Mouse (Mus musculus) kidney, postnatal 0 days (tissue): ENCODE data around the gene Efcc1. TPM values are rescaled to one million over a fixed set of nuclear protein-coding genes. Genes with fewer than 3 reads are reported as not detected.

ENCODE experiments used
- ATAC-seq: fragments of 200-750 bp; cut with Nextera tagmentation; replicated peaks from 2 replicates; pipeline ENCODE4 v1.8.0; 2017; ENCODE audit warnings: low read depth, moderate number of reproducible peaks, moderate TSS enrichment, moderate library complexity; ENCODE audit not compliant: low FRiP score
- DNase-seq: peaks from one replicate; pipeline ENCODE4 v3.0.0-alpha.2; 2016; ENCODE audit warnings: low spot score
- H3K27ac ChIP-seq: fragments of 300-500 bp; sonication (generic); 2 replicates; pipeline ENCODE4 v1.5.1; 2014; ENCODE audit warnings: mild to moderate bottlenecking
- H3K27me3 ChIP-seq: fragments of 300-500 bp; sonication (generic); 2 replicates; pipeline ENCODE4 v1.6.1; 2014; ENCODE audit warnings: low read length, mixed read lengths; ENCODE audit not compliant: insufficient read depth
- H3K36me3 ChIP-seq: fragments of 300-500 bp; sonication (generic); 2 replicates; pipeline ENCODE4 v1.6.1; 2014; ENCODE audit warnings: low read length, mixed read lengths; ENCODE audit not compliant: insufficient read depth
- H3K4me1 ChIP-seq: fragments of 300-500 bp; sonication (generic); replicated peaks from 2 replicates; pipeline ENCODE4 v1.6.1; 2014; ENCODE audit warnings: antibody characterized with exemption, low read length, mixed read lengths; ENCODE audit not compliant: insufficient read depth
- H3K4me2 ChIP-seq: fragments of 300-500 bp; sonication (generic); 2 replicates; pipeline ENCODE4 v1.6.1; 2014; ENCODE audit warnings: mild to moderate bottlenecking, low read length, moderate library complexity, mixed read lengths
- H3K4me3 ChIP-seq: fragments of 300-500 bp; sonication (generic); replicated peaks from 2 replicates; pipeline ENCODE4 v1.5.1; 2014; ENCODE audit warnings: low read depth, low read length
- H3K9ac ChIP-seq: fragments of 300-500 bp; sonication (generic); 2 replicates; pipeline ENCODE4 v1.6.1; 2014; ENCODE audit warnings: low read depth, low read length
- H3K9me3 ChIP-seq: fragments of 300-500 bp; sonication (generic); replicated peaks from 2 replicates; pipeline ENCODE4 v1.6.1; 2016; ENCODE audit warnings: low read length, inconsistent platforms, mixed read lengths
- CTCF ChIP-seq: IDR thresholded peaks from 2 replicates; pipeline ENCODE4 v1.5.1; 2016; ENCODE audit warnings: antibody characterized with exemption, low read depth, mild to moderate bottlenecking, moderate library complexity
- WGBS: fragments of 180-500 bp; shearing (Covaris S2); extraction: QIAGEN DNeasy Blood & Tissue Kit; methylation state at CpG from one replicate; pipeline ENCODE4 v1.1.7; 2014; 5-methylcytosine and 5-hydroxymethylcytosine counted together
- polyA plus RNA-seq: library from polyadenylated mRNA; unstranded; fragments of >200 nt; fragmentation: Nextera tagmentation; extraction: Ambion mirVana; gene quantifications from 2 replicates; pipeline ENCODE4 v1.2.1, GENCODE M21; 2015

The Efcc1 gene
- polyA plus RNA-seq, 1 experiment from 2014 or later = 2.0 TPM

DNA sequence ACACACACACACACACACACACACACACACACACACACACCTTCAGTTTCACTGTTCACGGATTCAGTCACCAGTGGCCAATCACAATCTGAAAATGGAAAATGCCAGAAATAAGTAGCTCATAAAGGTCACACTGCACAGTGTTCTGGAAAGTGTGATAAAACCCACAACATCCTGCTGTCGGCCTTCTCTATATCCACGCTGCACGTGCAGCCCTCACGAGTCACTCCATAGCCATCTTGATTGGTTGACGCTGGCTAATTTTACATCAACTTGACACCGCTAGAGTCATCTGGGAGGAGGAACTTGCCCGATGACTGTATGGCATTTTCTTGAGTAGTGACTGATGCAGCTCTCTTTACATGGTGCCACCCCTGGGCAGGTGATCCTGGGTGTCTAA is 11.3 kb downstream of the Efcc1 start:
- no peak overlapping the region for H3K4me3 ChIP-seq
- no peak overlapping the region for H3K9ac ChIP-seq
- H3K36me3 ChIP-seq = no peaks in the 10 kb centered on the region
- 92% methylated on average over 8 of the region's 8 CpGs for WGBS
- no peak overlapping the region for H3K27ac ChIP-seq
- no peak overlapping the region for H3K4me2 ChIP-seq
- H3K4me1 ChIP-seq = no peaks in the 10 kb centered on the region
- no peak for TF ChIP-seq CTCF
- DNase-seq = no peak
- no peak for ATAC-seq
- no peaks in the 10 kb centered on the region for H3K27me3 ChIP-seq
- no peaks in the 10 kb centered on the region for H3K9me3 ChIP-seq

GRCm38 (mm10) chr6:87742804-87743203 is 12.1 kb downstream of the Efcc1 start:
- Histone ChIP-seq H3K36me3 (no peaks in the 10 kb centered on the region), H3K4me3 (no peak overlapping the region), H3K27ac (no peak overlapping the region), H3K4me2 (no peak overlapping the region), H3K9ac (no peak overlapping the region), H3K9me3 (no peaks in the 10 kb centered on the region), H3K27me3 (no peaks in the 10 kb centered on the region), H3K4me1 (no peaks in the 10 kb centered on the region)
- no peak; the same call in 1 of the 2 replicates for ATAC-seq
- 69% methylated on average over 5 of the region's 5 CpGs for WGBS
- TF ChIP-seq CTCF = peak; percentile 40; the same call in 1 of the 2 replicates
- DNase-seq = no peak

DNA sequence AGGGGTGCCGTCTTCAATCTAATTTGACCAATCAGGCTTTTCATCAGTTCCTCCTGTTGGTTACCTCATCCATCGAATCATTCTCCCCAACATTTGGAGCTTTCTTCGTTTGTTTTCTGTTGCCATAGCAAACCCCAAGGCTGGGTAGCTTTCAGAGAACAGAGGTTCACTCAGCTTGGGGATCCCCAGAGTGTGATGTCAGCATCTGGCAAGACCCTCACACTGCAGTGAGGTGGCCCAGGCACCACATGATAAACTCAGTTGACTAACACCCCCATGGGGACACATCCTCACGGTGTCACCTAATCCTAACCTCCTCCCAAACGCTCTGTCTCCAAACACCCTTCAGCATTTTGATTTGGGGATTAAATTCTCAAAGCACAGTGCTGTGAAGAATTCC is 12.6 kb downstream of the Efcc1 start:
- TF ChIP-seq CTCF = no peak
- Histone ChIP-seq H3K36me3 (no peaks in the 10 kb centered on the region), H3K9ac (no peak overlapping the region), H3K4me3 (no peak overlapping the region), H3K4me1 (no peaks in the 10 kb centered on the region), H3K4me2 (no peak overlapping the region), H3K9me3 (no peaks in the 10 kb centered on the region), H3K27ac (no peak overlapping the region), H3K27me3 (no peaks in the 10 kb centered on the region)
- no peak for DNase-seq
- whole genome bisulfite sequencing = 75% methylated on average over 5 of the region's 5 CpGs
- ATAC-seq = no peak

GRCm38 (mm10) chr6:87744632-87745031 is 14.0 kb downstream of the Efcc1 start:
- DNase-seq (no peak), ATAC-seq (no peak)
- Histone ChIP-seq H3K4me2 (no peak overlapping the region), H3K36me3 (no peaks in the 10 kb centered on the region), H3K4me3 (no peak overlapping the region), H3K9me3 (no peaks in the 10 kb centered on the region), H3K27ac (no peak overlapping the region), H3K4me1 (no peaks in the 10 kb centered on the region), H3K9ac (no peak overlapping the region), H3K27me3 (no peaks in the 10 kb centered on the region)
- no peak for TF ChIP-seq CTCF
- WGBS = 85% methylated on average over 3 of the region's 3 CpGs

DNA sequence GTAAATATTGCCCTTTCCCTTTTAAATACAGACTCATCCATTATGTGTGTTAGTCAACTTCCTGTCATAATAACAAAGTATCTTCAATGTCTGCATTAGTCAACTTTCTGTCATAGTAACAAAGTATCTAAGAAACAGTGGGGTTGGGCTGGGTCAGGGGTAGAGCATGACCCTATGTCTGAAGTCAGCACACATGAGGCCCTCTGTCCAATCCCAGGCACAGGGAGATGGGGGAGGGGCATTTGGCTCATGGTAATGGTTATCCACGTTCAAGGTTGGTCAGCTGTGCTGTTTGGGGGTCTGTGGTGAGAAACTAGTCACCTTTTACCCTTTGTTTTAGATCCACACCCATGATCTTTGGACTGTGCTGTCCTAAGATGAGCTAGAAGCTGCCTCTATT is 14.6 kb downstream of the Efcc1 start:
- Histone ChIP-seq H3K9ac (no peak overlapping the region), H3K27me3 (no peaks in the 10 kb centered on the region), H3K36me3 (no peaks in the 10 kb centered on the region), H3K9me3 (no peaks in the 10 kb centered on the region), H3K27ac (peak overlapping the region; percentile 10; the same call in 1 of the 2 replicates), H3K4me1 (no peaks in the 10 kb centered on the region), H3K4me3 (no peak overlapping the region), H3K4me2 (no peak overlapping the region)
- WGBS = 23% methylated on average over 1 of the region's 1 CpGs
- no peak for ATAC-seq
- TF ChIP-seq CTCF = no peak
- DNase-seq = peak; percentile 32

- no peak overlapping the region for H3K4me2 ChIP-seq
- H3K27me3 ChIP-seq = no peaks in the 10 kb centered on the region
- 37% methylated on average over 3 of the region's 3 CpGs for WGBS
- TF ChIP-seq CTCF = no peak
- H3K9me3 ChIP-seq = no peaks in the 10 kb centered on the region
- 0 out of 2 replicates have a peak overlapping the region, but pooled peaks have one; percentile 1 for H3K27ac ChIP-seq
- no peak for ATAC-seq
- H3K9ac ChIP-seq = no peak overlapping the region
- no peaks in the 10 kb centered on the region for H3K4me1 ChIP-seq
- no peaks in the 10 kb centered on the region for H3K36me3 ChIP-seq
- no peak overlapping the region for H3K4me3 ChIP-seq
- DNase-seq = peak; percentile 47
Observed at GRCm38 (mm10) chr6:87746059-87746458, 15.4 kb downstream of the Efcc1 start.

- H3K27me3 ChIP-seq = no peaks in the 10 kb centered on the region
- ATAC-seq (no peak), DNase-seq (peak; percentile 69)
- 62% methylated on average over 2 of the region's 2 CpGs for WGBS
- H3K9ac ChIP-seq = no peak overlapping the region
- 0 out of 2 replicates have a peak, but pooled peaks cover 4% of the 10 kb centered on the region for H3K36me3 ChIP-seq
- H3K27ac ChIP-seq = no peak overlapping the region
- no peaks in the 10 kb centered on the region for H3K9me3 ChIP-seq
- TF ChIP-seq CTCF = no peak
- H3K4me2 ChIP-seq = no peak overlapping the region
- H3K4me3 ChIP-seq = no peak overlapping the region
- H3K4me1 ChIP-seq = no peaks in the 10 kb centered on the region
Observed at GRCm38 (mm10) chr6:87746849-87747248, 16.2 kb downstream of the Efcc1 start.
